Mouse (Mus musculus) brain, embryonic 14.5 days (tissue): ENCODE measurements at regions not wholly inside any gene's neighbourhood (a gene's known extent, or its start where the extent isn't known, plus 50 kb on each side); places are given as distances from the start of the nearest gene placed in this dataset.

ENCODE experiments used
- CTCF ChIP-seq: fragments of 200-500 bp; IDR thresholded peaks from 2 replicates; pipeline ENCODE4 v1.5.1; 2012; ENCODE audit warnings: inconsistent platforms, mild to moderate bottlenecking, moderate library complexity, borderline replicate concordance; ENCODE audit not compliant: insufficient read depth, insufficient read length; ENCODE audit errors: extremely low read depth
- POLR2A ChIP-seq: fragments of 200-500 bp; IDR thresholded peaks from 2 replicates; pipeline ENCODE4 v1.6.1; 2012; ENCODE audit warnings: mild to moderate bottlenecking, inconsistent platforms, borderline replicate concordance; ENCODE audit not compliant: poor library complexity, insufficient read depth, insufficient read length, severe bottlenecking; ENCODE audit errors: extremely low read depth

- TF ChIP-seq CTCF = no peak
- no peak for TF ChIP-seq POLR2A
Observed at GRCm38 (mm10) chr10:119028480-119029137, 158.6 kb upstream of the Dyrk2 start.
